ENCODE assay signal across 13 mouse cellular contexts in the genomic region with DNA sequence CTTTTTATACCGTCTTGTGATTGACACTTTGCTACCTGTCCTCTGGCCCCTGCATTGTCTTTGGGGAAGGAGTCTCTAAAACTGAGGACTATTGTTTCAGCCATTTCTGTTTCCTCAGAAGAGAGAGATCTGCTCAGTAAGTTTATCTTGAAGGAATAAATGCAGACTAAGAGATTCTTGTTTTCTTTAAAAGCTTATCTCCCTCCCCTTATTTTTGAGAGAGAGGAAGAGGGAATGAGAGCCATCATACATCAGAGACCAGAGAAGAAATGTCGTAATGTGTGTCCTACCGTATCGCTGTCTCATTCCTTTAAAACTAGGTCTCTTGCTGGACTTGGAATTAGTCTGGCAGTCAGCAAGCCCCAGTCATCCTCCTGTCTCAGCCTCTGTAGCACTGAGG. TPM values are rescaled to one million over a fixed set of nuclear protein-coding genes. Genes with fewer than 3 reads are reported as not detected.
DNase-seq lines count a peak whose midpoint lies in the region; ATAC-seq lines count a peak whose summit lies in the region.
"Had no signal": no experiment of that assay in that cellular context is flagged by ENCODE, and none has a peak within 500 bp of the region (broad histone marks: within the 10 kb centered on the region; RNA-seq: fewer than 3 reads in every experiment).

No protein-coding gene starts in this region.

- H3K27ac ChIP-seq in heart, embryonic 14.5 days (replicated peaks in 1 of 2; ENCODE audit: control insufficient read depth in 1 of 2, insufficient read depth in 1 of 2, low read depth in 2 of 2, low read length in 2 of 2), result peak overlapping the region; percentile 85 to 90
- no peak overlapping the region for H3K27ac ChIP-seq in midbrain, embryonic 11.5 days (ENCODE audit: low read depth, low read length)
- H3K27ac ChIP-seq in midbrain, embryonic 10.5 days (replicated peaks), result no peak overlapping the region
- H3K27ac ChIP-seq in intestine, embryonic 15.5 days, result peak overlapping the region; percentile 66
- peak overlapping the region; percentile 77 for H3K27ac ChIP-seq in stomach, embryonic 15.5 days
- no peak overlapping the region for H3K27ac ChIP-seq in forebrain, embryonic 16.5 days (ENCODE audit: low read length)
- H3K27ac ChIP-seq: lung, embryonic 15.5 days had no signal

- no peaks in the 10 kb centered on the region for H3K9me3 ChIP-seq in heart, embryonic 14.5 days (ENCODE audit: control insufficient read depth, low read length)
- H3K9me3 ChIP-seq in midbrain, embryonic 11.5 days (ENCODE audit: control insufficient read depth, low read length), result no peaks in the 10 kb centered on the region
- no peaks in the 10 kb centered on the region for H3K9me3 ChIP-seq in midbrain, embryonic 10.5 days (replicated peaks)
- H3K9me3 ChIP-seq in intestine, embryonic 15.5 days, result no peaks in the 10 kb centered on the region
- no peaks in the 10 kb centered on the region for H3K9me3 ChIP-seq in stomach, embryonic 15.5 days
- no peaks in the 10 kb centered on the region for H3K9me3 ChIP-seq in forebrain, embryonic 16.5 days (ENCODE audit: control insufficient read depth, low read length)
- H3K9me3 ChIP-seq: lung, embryonic 15.5 days had no signal

- peak overlapping the region in 1 of 2 experiments; percentile 6; a peak in 2 of 4 replicates for H3K4me3 ChIP-seq in heart, embryonic 14.5 days (ENCODE audit: control insufficient read depth in 1 of 2, insufficient read depth in 1 of 2, low read depth in 1 of 2, low read length in 2 of 2)
- no peak overlapping the region for H3K4me3 ChIP-seq in midbrain, embryonic 11.5 days (ENCODE audit: low read depth, low read length)
- H3K4me3 ChIP-seq in midbrain, embryonic 10.5 days, result no peak overlapping the region
- H3K4me3 ChIP-seq in intestine, embryonic 15.5 days (replicated peaks), result no peak overlapping the region
- no peak overlapping the region for H3K4me3 ChIP-seq in stomach, embryonic 15.5 days (replicated peaks)
- no peak overlapping the region for H3K4me3 ChIP-seq in forebrain, embryonic 16.5 days (replicated peaks; ENCODE audit: low read length)
- H3K4me3 ChIP-seq: lung, embryonic 15.5 days had no signal

- peak overlapping the region; percentile 79 for H3K4me2 ChIP-seq in heart, embryonic 14.5 days (ENCODE audit: low read length)
- no peak overlapping the region for H3K4me2 ChIP-seq in midbrain, embryonic 11.5 days
- H3K4me2 ChIP-seq in intestine, embryonic 15.5 days (replicated peaks), result peak overlapping the region; percentile 30; the same call in 1 of the 2 replicates
- H3K4me2 ChIP-seq in stomach, embryonic 15.5 days, result peak overlapping the region; percentile 78
- H3K4me2 ChIP-seq in forebrain, embryonic 16.5 days (ENCODE audit: low read length), result no peak overlapping the region
- H3K4me2 ChIP-seq: lung, embryonic 15.5 days had no signal

- ATAC-seq in heart, embryonic 14.5 days (ENCODE audit: insufficient number of reproducible peaks, insufficient read depth, low FRiP score, low read depth), result no peak
- ATAC-seq in midbrain, embryonic 11.5 days (ENCODE audit: low FRiP score), result no peak
- ATAC-seq in intestine, embryonic 15.5 days, result no peak
- no peak for ATAC-seq in stomach, embryonic 15.5 days (ENCODE audit: insufficient read depth, low FRiP score, low read depth)
- ATAC-seq in forebrain, embryonic 16.5 days, result no peak

- WGBS in heart, embryonic 14.5 days, result 39% methylated on average over 4 of the region's 4 CpGs
- WGBS in midbrain, embryonic 11.5 days, result 93% methylated on average over 4 of the region's 4 CpGs
- 95% methylated on average over 4 of the region's 4 CpGs for WGBS in midbrain, embryonic 10.5 days
- WGBS in intestine, embryonic 15.5 days, result 51% methylated on average over 4 of the region's 4 CpGs
- 56% methylated on average over 4 of the region's 4 CpGs for WGBS in stomach, embryonic 15.5 days
- WGBS in forebrain, embryonic 16.5 days, result 82% methylated on average over 4 of the region's 4 CpGs

- H3K27me3 ChIP-seq in heart, embryonic 14.5 days (ENCODE audit: control insufficient read depth, insufficient read depth, low read length), result no peaks in the 10 kb centered on the region
- H3K27me3 ChIP-seq in midbrain, embryonic 11.5 days (ENCODE audit: control insufficient read depth, insufficient read depth, low read length), result no peaks in the 10 kb centered on the region
- no peaks in the 10 kb centered on the region for H3K27me3 ChIP-seq in midbrain, embryonic 10.5 days (ENCODE audit: low read depth, poor library complexity, severe bottlenecking)
- H3K27me3 ChIP-seq in intestine, embryonic 15.5 days (replicated peaks), result no peaks in the 10 kb centered on the region
- no peaks in the 10 kb centered on the region for H3K27me3 ChIP-seq in stomach, embryonic 15.5 days (replicated peaks)
- no peaks in the 10 kb centered on the region for H3K27me3 ChIP-seq in forebrain, embryonic 16.5 days (replicated peaks; ENCODE audit: control insufficient read depth, insufficient read depth, low read length)
- H3K27me3 ChIP-seq: CH12.LX; lung, embryonic 15.5 days had no signal

- no peak for DNase-seq in heart, adult 8-10 months (ENCODE audit: low spot score)
- DNase-seq in midbrain, embryonic 11.5 days (ENCODE audit: low spot score, missing footprints), result peak; percentile 37
- no peak for DNase-seq in midbrain, embryonic 10.5 days (ENCODE audit: low spot score)
- DNase-seq in spleen, postnatal 4 days (ENCODE audit: low spot score in 2 of 2), result no peak
- DNase-seq: gastrocnemius, postnatal 10 days; kidney, adult 2 months had no signal

- peak overlapping the region; percentile 99 for H3K9ac ChIP-seq in heart, embryonic 14.5 days (ENCODE audit: low read length)
- H3K9ac ChIP-seq in midbrain, embryonic 11.5 days (ENCODE audit: low read length), result no peak overlapping the region
- no peak overlapping the region for H3K9ac ChIP-seq in intestine, embryonic 15.5 days
- no peak overlapping the region for H3K9ac ChIP-seq in stomach, embryonic 15.5 days
- no peak overlapping the region for H3K9ac ChIP-seq in forebrain, embryonic 16.5 days (replicated peaks; ENCODE audit: low read depth, low read length)
- H3K9ac ChIP-seq: lung, embryonic 15.5 days had no signal

- peaks cover 17 to 62% of the 10 kb centered on the region in 2 experiments for H3K4me1 ChIP-seq in heart, embryonic 14.5 days (ENCODE audit: control insufficient read depth in 2 of 2, insufficient read depth in 2 of 2, low read length in 2 of 2)
- peaks cover 23% of the 10 kb centered on the region for H3K4me1 ChIP-seq in midbrain, embryonic 11.5 days (ENCODE audit: control insufficient read depth, insufficient read depth, low read length)
- peaks cover 29% of the 10 kb centered on the region for H3K4me1 ChIP-seq in midbrain, embryonic 10.5 days
- peaks cover 28% of the 10 kb centered on the region for H3K4me1 ChIP-seq in intestine, embryonic 15.5 days (replicated peaks)
- H3K4me1 ChIP-seq in stomach, embryonic 15.5 days, result peaks cover 33% of the 10 kb centered on the region
- H3K4me1 ChIP-seq in forebrain, embryonic 16.5 days (replicated peaks; ENCODE audit: control insufficient read depth, insufficient read depth, low read length), result peaks cover 31% of the 10 kb centered on the region

- H3K36me3 ChIP-seq in heart, embryonic 14.5 days (ENCODE audit: control insufficient read depth, insufficient read depth, low read length), result peaks cover 5% of the 10 kb centered on the region; the same call in 1 of the 2 replicates
- no peaks in the 10 kb centered on the region for H3K36me3 ChIP-seq in midbrain, embryonic 11.5 days (ENCODE audit: control insufficient read depth, insufficient read depth, low read length)
- peaks cover 16% of the 10 kb centered on the region for H3K36me3 ChIP-seq in midbrain, embryonic 10.5 days
- H3K36me3 ChIP-seq in intestine, embryonic 15.5 days, result no peaks in the 10 kb centered on the region
- H3K36me3 ChIP-seq in stomach, embryonic 15.5 days, result 0 out of 2 replicates have a peak, but pooled peaks cover under 1% of the 10 kb centered on the region
- H3K36me3 ChIP-seq in forebrain, embryonic 16.5 days (ENCODE audit: control insufficient read depth, insufficient read depth), result no peaks in the 10 kb centered on the region

RNA-seq across cellular contexts. Expression of a gene that starts 4.9 kb away (rescaled TPM):
- polyA plus RNA-seq in heart, embryonic 14.5 days (2014; fragmentation: Nextera tagmentation; extraction: Ambion mirVana), result 351 and 359 TPM in 2 replicates
- total RNA-seq in heart, adult 8-10 months (2022), result 100 to 1,000 TPM; 111 to 149 (median 137) TPM
- polyA plus RNA-seq in midbrain, embryonic 11.5 days (2014; fragmentation: Nextera tagmentation; extraction: Ambion mirVana), result 316 and 328 TPM in 2 replicates
- polyA plus RNA-seq in midbrain, embryonic 10.5 days (2016; fragmentation: Nextera tagmentation; extraction: Ambion mirVana), result 353 and 368 TPM in 2 replicates
- polyA plus RNA-seq in intestine, embryonic 15.5 days (2015; fragmentation: Nextera tagmentation; extraction: Ambion mirVana), result 518 and 584 TPM in 2 replicates
- 493 and 505 TPM in 2 replicates for polyA plus RNA-seq in stomach, embryonic 15.5 days (2015; fragmentation: Nextera tagmentation; extraction: Ambion mirVana)
- polyA plus RNA-seq in forebrain, embryonic 16.5 days (2015; fragmentation: Nextera tagmentation; extraction: Ambion mirVana), result 413 and 455 TPM in 2 replicates

RNA-seq across cellular contexts. Expression of a gene that starts 37.5 kb away (rescaled TPM):
- polyA plus RNA-seq in heart, embryonic 14.5 days (2014; fragmentation: Nextera tagmentation; extraction: Ambion mirVana), result 0.57 and 0.69 TPM in 2 replicates
- total RNA-seq in heart, adult 8-10 months (2022), result not detected
- polyA plus RNA-seq in midbrain, embryonic 11.5 days (2014; fragmentation: Nextera tagmentation; extraction: Ambion mirVana), result 0.15 TPM in 1 of 2 replicates, not detected in the other
- 0.25 TPM in 2 replicates for polyA plus RNA-seq in midbrain, embryonic 10.5 days (2016; fragmentation: Nextera tagmentation; extraction: Ambion mirVana)
- polyA plus RNA-seq in intestine, embryonic 15.5 days (2015; fragmentation: Nextera tagmentation; extraction: Ambion mirVana), result 3.1 and 3.3 TPM in 2 replicates
- polyA plus RNA-seq in stomach, embryonic 15.5 days (2015; fragmentation: Nextera tagmentation; extraction: Ambion mirVana), result 1.1 and 1.3 TPM in 2 replicates
- 0.20 TPM in 1 of 2 replicates, not detected in the other for polyA plus RNA-seq in forebrain, embryonic 16.5 days (2015; fragmentation: Nextera tagmentation; extraction: Ambion mirVana)
- total RNA-seq: CH12.LX had no signal

RNA-seq across cellular contexts. Expression of a gene that starts 43.7 kb away (rescaled TPM):
- 180 and 187 TPM in 2 replicates for polyA plus RNA-seq in heart, embryonic 14.5 days (2014; fragmentation: Nextera tagmentation; extraction: Ambion mirVana)
- 100 to 1,000 TPM in 2 of 4 experiments, 10 to 100 TPM in 2; 95.4 to 107 (median 99.6) TPM for total RNA-seq in heart, adult 8-10 months (2022)
- 175 and 186 TPM in 2 replicates for polyA plus RNA-seq in midbrain, embryonic 11.5 days (2014; fragmentation: Nextera tagmentation; extraction: Ambion mirVana)
- 241 and 246 TPM in 2 replicates for polyA plus RNA-seq in midbrain, embryonic 10.5 days (2016; fragmentation: Nextera tagmentation; extraction: Ambion mirVana)
- polyA plus RNA-seq in intestine, embryonic 15.5 days (2015; fragmentation: Nextera tagmentation; extraction: Ambion mirVana), result 225 and 244 TPM in 2 replicates
- 229 and 235 TPM in 2 replicates for polyA plus RNA-seq in stomach, embryonic 15.5 days (2015; fragmentation: Nextera tagmentation; extraction: Ambion mirVana)
- 216 and 225 TPM in 2 replicates for polyA plus RNA-seq in forebrain, embryonic 16.5 days (2015; fragmentation: Nextera tagmentation; extraction: Ambion mirVana)

RNA-seq across cellular contexts. Expression of a gene that starts 43.9 kb away (rescaled TPM):
- polyA plus RNA-seq in heart, embryonic 14.5 days (2014; fragmentation: Nextera tagmentation; extraction: Ambion mirVana), result 320 and 338 TPM in 2 replicates
- 100 to 1,000 TPM; 125 to 142 (median 135) TPM for total RNA-seq in heart, adult 8-10 months (2022)
- polyA plus RNA-seq in midbrain, embryonic 11.5 days (2014; fragmentation: Nextera tagmentation; extraction: Ambion mirVana), result 83.9 and 84.6 TPM in 2 replicates
- polyA plus RNA-seq in midbrain, embryonic 10.5 days (2016; fragmentation: Nextera tagmentation; extraction: Ambion mirVana), result 99.5 and 107 TPM in 2 replicates
- polyA plus RNA-seq in intestine, embryonic 15.5 days (2015; fragmentation: Nextera tagmentation; extraction: Ambion mirVana), result 120 and 127 TPM in 2 replicates
- polyA plus RNA-seq in stomach, embryonic 15.5 days (2015; fragmentation: Nextera tagmentation; extraction: Ambion mirVana), result 117 and 124 TPM in 2 replicates
- polyA plus RNA-seq in forebrain, embryonic 16.5 days (2015; fragmentation: Nextera tagmentation; extraction: Ambion mirVana), result 98.4 and 105 TPM in 2 replicates

RNA-seq across cellular contexts. Expression of a gene that starts 46.4 kb away (rescaled TPM):
- not detected in 2 replicates for polyA plus RNA-seq in heart, embryonic 14.5 days (2014; fragmentation: Nextera tagmentation; extraction: Ambion mirVana)
- not detected for total RNA-seq in heart, adult 8-10 months (2022)
- polyA plus RNA-seq in midbrain, embryonic 11.5 days (2014; fragmentation: Nextera tagmentation; extraction: Ambion mirVana), result not detected in 2 replicates
- not detected in 2 replicates for polyA plus RNA-seq in midbrain, embryonic 10.5 days (2016; fragmentation: Nextera tagmentation; extraction: Ambion mirVana)
- polyA plus RNA-seq in intestine, embryonic 15.5 days (2015; fragmentation: Nextera tagmentation; extraction: Ambion mirVana), result not detected in 2 replicates
- not detected in 2 replicates for polyA plus RNA-seq in stomach, embryonic 15.5 days (2015; fragmentation: Nextera tagmentation; extraction: Ambion mirVana)
- not detected in 2 replicates for polyA plus RNA-seq in forebrain, embryonic 16.5 days (2015; fragmentation: Nextera tagmentation; extraction: Ambion mirVana)
- total RNA-seq: CH12.LX; gastrocnemius, postnatal 10 days had no signal
- polyA plus RNA-seq: kidney, adult 2 months; lung, embryonic 15.5 days; thymus, postnatal 0 days had no signal

Comparison
In these comparisons a context has a peak if more than half of its experiments do, and no peak if none do; other contexts are left out.
1. H3K27ac ChIP-seq: peak in heart, embryonic 14.5 days (2 of 2), intestine, embryonic 15.5 days (single experiment) and stomach, embryonic 15.5 days (single experiment); none in midbrain, embryonic 11.5 days (single experiment), midbrain, embryonic 10.5 days (single experiment) and forebrain, embryonic 16.5 days (single experiment).
2. H3K4me2 ChIP-seq: peak in heart, embryonic 14.5 days (single experiment), intestine, embryonic 15.5 days (single experiment) and stomach, embryonic 15.5 days (single experiment); none in midbrain, embryonic 11.5 days (single experiment) and forebrain, embryonic 16.5 days (single experiment).